Mouse (Mus musculus): ENCODE data around the gene Adck2. TPM values are rescaled to one million over a fixed set of nuclear protein-coding genes. Genes with fewer than 3 reads are reported as not detected.

The Adck2 gene
- polyA plus RNA-seq, 1 experiment from 2014 or later = 20.6 TPM

GRCm38 (mm10) chr6:39538227-39538626, 35.4 kb upstream of the Adck2 start:
- no peak overlapping the region for H3K9ac ChIP-seq (ENCODE audit: low read depth, low read length)
- H3K4me1 ChIP-seq (replicated peaks; ENCODE audit: control insufficient read depth, insufficient read depth, low read length) = peaks cover 19% of the 10 kb centered on the region
- no peak overlapping the region for H3K4me3 ChIP-seq (ENCODE audit: low read depth, low read length)
- H3K4me2 ChIP-seq = no peak overlapping the region; the same call in 1 of the 2 replicates
- no peaks in the 10 kb centered on the region for H3K9me3 ChIP-seq (ENCODE audit: control insufficient read depth, low read length)
- H3K27ac ChIP-seq (ENCODE audit: low read depth, low read length) = no peak overlapping the region
- DNase-seq (ENCODE audit: low spot score) = no peak
- no peaks in the 10 kb centered on the region for H3K27me3 ChIP-seq (replicated peaks; ENCODE audit: control insufficient read depth, insufficient read depth, low read length)
- H3K36me3 ChIP-seq (ENCODE audit: control insufficient read depth, insufficient read depth, low read length) = no peaks in the 10 kb centered on the region
- WGBS = 42% methylated on average over 8 of the region's 8 CpGs
- ATAC-seq (replicated peaks; ENCODE audit: low FRiP score) = no peak

GRCm38 (mm10) chr6:39539679-39540155, 34.0 kb upstream of the Adck2 start:
- 16% methylated on average over 7 of the region's 7 CpGs for WGBS
- Histone ChIP-seq H3K4me2 (peak overlapping the region; percentile 42), H3K27me3 (replicated peaks; ENCODE audit: control insufficient read depth, insufficient read depth, low read length) (no peaks in the 10 kb centered on the region), H3K27ac (ENCODE audit: low read depth, low read length) (0 out of 2 replicates have a peak overlapping the region, but pooled peaks have one; percentile 44), H3K4me3 (ENCODE audit: low read depth, low read length) (no peak overlapping the region), H3K9me3 (ENCODE audit: control insufficient read depth, low read length) (no peaks in the 10 kb centered on the region), H3K9ac (ENCODE audit: low read depth, low read length) (no peak overlapping the region), H3K4me1 (replicated peaks; ENCODE audit: control insufficient read depth, insufficient read depth, low read length) (peaks cover 19% of the 10 kb centered on the region), H3K36me3 (ENCODE audit: control insufficient read depth, insufficient read depth, low read length) (no peaks in the 10 kb centered on the region)
- ATAC-seq (replicated peaks; ENCODE audit: low FRiP score) (peak; percentile 62), DNase-seq (ENCODE audit: low spot score) (no peak)

DNA sequence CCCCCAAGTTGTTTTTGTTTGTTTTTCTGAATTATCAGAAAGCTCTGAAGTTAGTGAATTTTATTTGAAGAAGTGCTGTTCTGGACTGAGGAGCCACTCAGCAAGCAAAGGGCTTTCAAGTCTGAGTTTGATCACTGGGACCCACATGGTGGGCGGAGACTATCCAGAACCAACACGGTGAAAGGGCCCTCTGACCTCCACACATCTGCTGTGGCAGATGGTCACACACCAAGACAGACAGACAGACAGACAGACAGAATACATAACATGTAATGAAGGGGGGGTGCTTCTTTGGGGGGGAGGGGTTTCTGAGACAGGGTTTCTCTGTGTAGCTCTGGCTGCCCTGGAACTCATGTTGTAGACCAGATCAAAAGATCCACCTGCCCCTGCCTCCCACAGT, 33.1 kb upstream of the Adck2 start:
- no peak overlapping the region; the same call in 1 of the 2 replicates for H3K4me2 ChIP-seq
- 33% methylated on average over 2 of the region's 2 CpGs for WGBS
- ATAC-seq (replicated peaks; ENCODE audit: low FRiP score) = no peak

GRCm38 (mm10) chr6:39542631-39543597, 30.8 kb upstream of the Adck2 start:
- ATAC-seq (replicated peaks; ENCODE audit: low FRiP score) = peak; percentile 72
- Histone ChIP-seq H3K4me2 (peak overlapping the region; percentile 30; the same call in 1 of the 2 replicates), H3K4me3 (ENCODE audit: low read depth, low read length) (no peak overlapping the region), H3K9ac (ENCODE audit: low read depth, low read length) (no peak overlapping the region), H3K9me3 (ENCODE audit: control insufficient read depth, low read length) (no peaks in the 10 kb centered on the region), H3K4me1 (replicated peaks; ENCODE audit: control insufficient read depth, insufficient read depth, low read length) (peaks cover 19% of the 10 kb centered on the region), H3K27ac (ENCODE audit: low read depth, low read length) (peak overlapping the region; percentile 51), H3K27me3 (replicated peaks; ENCODE audit: control insufficient read depth, insufficient read depth, low read length) (no peaks in the 10 kb centered on the region), H3K36me3 (ENCODE audit: control insufficient read depth, insufficient read depth, low read length) (no peaks in the 10 kb centered on the region)
- 40% methylated on average over 15 of the region's 15 CpGs for WGBS
- peak; percentile 57 for DNase-seq (ENCODE audit: low spot score)

More for the DNA sequence above, 33.1 kb upstream of the Adck2 start:
- no peak overlapping the region; the same call in 1 of the 2 replicates for H3K27ac ChIP-seq (ENCODE audit: low read depth, low read length)
- DNase-seq (ENCODE audit: low spot score) = no peak
- no peak overlapping the region for H3K9ac ChIP-seq (ENCODE audit: low read depth, low read length)
- peaks cover 19% of the 10 kb centered on the region for H3K4me1 ChIP-seq (replicated peaks; ENCODE audit: control insufficient read depth, insufficient read depth, low read length)
- H3K27me3 ChIP-seq (replicated peaks; ENCODE audit: control insufficient read depth, insufficient read depth, low read length) = no peaks in the 10 kb centered on the region
- no peaks in the 10 kb centered on the region for H3K36me3 ChIP-seq (ENCODE audit: control insufficient read depth, insufficient read depth, low read length)
- H3K9me3 ChIP-seq (ENCODE audit: control insufficient read depth, low read length) = no peaks in the 10 kb centered on the region
- no peak overlapping the region for H3K4me3 ChIP-seq (ENCODE audit: low read depth, low read length)

DNA sequence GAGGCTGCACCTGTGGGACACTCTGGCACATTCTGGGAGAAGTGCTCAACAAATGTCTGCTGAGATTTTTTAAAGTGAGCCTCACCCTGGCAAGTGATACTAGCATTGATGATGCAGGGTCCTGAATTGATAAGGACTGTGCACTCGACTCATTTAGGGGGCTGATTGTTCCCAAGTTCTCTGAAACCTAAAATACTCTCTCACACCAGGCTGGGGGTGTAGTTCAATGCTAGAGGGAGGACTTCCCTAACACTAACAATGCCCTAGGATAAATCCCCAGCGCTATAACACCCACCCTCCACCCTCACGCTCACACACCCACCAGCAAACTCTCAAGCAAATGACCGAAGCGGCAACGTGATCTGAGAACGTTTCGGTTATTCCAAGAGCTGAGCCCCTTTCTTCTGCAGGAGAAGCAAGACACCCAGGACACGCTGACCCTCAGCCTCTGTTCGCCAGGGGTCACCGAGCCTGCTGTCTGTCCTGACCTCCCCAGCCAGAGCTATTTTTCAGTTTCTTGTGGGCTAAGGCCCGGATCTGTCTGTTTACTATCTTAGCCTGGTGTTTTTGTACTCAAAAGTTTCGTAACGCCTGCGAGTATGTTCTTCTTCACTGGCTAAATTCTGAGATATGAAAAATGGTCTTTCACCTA, 29.8 kb upstream of the Adck2 start:
- no peaks in the 10 kb centered on the region for H3K36me3 ChIP-seq (ENCODE audit: control insufficient read depth, insufficient read depth, low read length)
- 60% methylated on average over 15 of the region's 15 CpGs for WGBS
- no peak overlapping the region for H3K4me3 ChIP-seq (ENCODE audit: low read depth, low read length)
- ATAC-seq (replicated peaks; ENCODE audit: low FRiP score) (no peak), DNase-seq (ENCODE audit: low spot score) (no peak)
- peaks cover 12% of the 10 kb centered on the region for H3K4me1 ChIP-seq (replicated peaks; ENCODE audit: control insufficient read depth, insufficient read depth, low read length)
- H3K9me3 ChIP-seq (ENCODE audit: control insufficient read depth, low read length) = no peaks in the 10 kb centered on the region
- no peaks in the 10 kb centered on the region for H3K27me3 ChIP-seq (replicated peaks; ENCODE audit: control insufficient read depth, insufficient read depth, low read length)
- no peak overlapping the region for H3K9ac ChIP-seq (ENCODE audit: low read depth, low read length)
- no peak overlapping the region for H3K4me2 ChIP-seq
- peak overlapping the region; percentile 51 for H3K27ac ChIP-seq (ENCODE audit: low read depth, low read length)

GRCm38 (mm10) chr6:39545474-39545873, 28.2 kb upstream of the Adck2 start:
- no peaks in the 10 kb centered on the region for H3K36me3 ChIP-seq (ENCODE audit: control insufficient read depth, insufficient read depth, low read length)

GRCm38 (mm10) chr6:39548030-39548429, 25.6 kb upstream of the Adck2 start:
- WGBS = 73% methylated on average over 5 of the region's 5 CpGs
- no peak overlapping the region for H3K4me2 ChIP-seq
- H3K27ac ChIP-seq (ENCODE audit: low read depth, low read length) = no peak overlapping the region
- no peak overlapping the region for H3K9ac ChIP-seq (ENCODE audit: low read depth, low read length)
- ATAC-seq (replicated peaks; ENCODE audit: low FRiP score) = no peak
- H3K4me3 ChIP-seq (ENCODE audit: low read depth, low read length) = no peak overlapping the region
- no peaks in the 10 kb centered on the region for H3K36me3 ChIP-seq (ENCODE audit: control insufficient read depth, insufficient read depth, low read length)
- no peak for DNase-seq (ENCODE audit: low spot score)
- no peaks in the 10 kb centered on the region for H3K9me3 ChIP-seq (ENCODE audit: control insufficient read depth, low read length)
- H3K4me1 ChIP-seq (replicated peaks; ENCODE audit: control insufficient read depth, insufficient read depth, low read length) = peaks cover under 1% of the 10 kb centered on the region
- no peaks in the 10 kb centered on the region for H3K27me3 ChIP-seq (replicated peaks; ENCODE audit: control insufficient read depth, insufficient read depth, low read length)

More at GRCm38 (mm10) chr6:39545474-39545873, 28.2 kb upstream of the Adck2 start:
- ATAC-seq (replicated peaks; ENCODE audit: low FRiP score) (no peak), DNase-seq (ENCODE audit: low spot score) (no peak)
- Histone ChIP-seq H3K27ac (ENCODE audit: low read depth, low read length) (no peak overlapping the region), H3K4me2 (no peak overlapping the region), H3K9me3 (ENCODE audit: control insufficient read depth, low read length) (no peaks in the 10 kb centered on the region), H3K27me3 (replicated peaks; ENCODE audit: control insufficient read depth, insufficient read depth, low read length) (no peaks in the 10 kb centered on the region), H3K9ac (ENCODE audit: low read depth, low read length) (no peak overlapping the region), H3K4me1 (replicated peaks; ENCODE audit: control insufficient read depth, insufficient read depth, low read length) (peaks cover 7% of the 10 kb centered on the region), H3K4me3 (ENCODE audit: low read depth, low read length) (no peak overlapping the region)
- 85% methylated on average over 7 of the region's 7 CpGs for WGBS

DNA sequence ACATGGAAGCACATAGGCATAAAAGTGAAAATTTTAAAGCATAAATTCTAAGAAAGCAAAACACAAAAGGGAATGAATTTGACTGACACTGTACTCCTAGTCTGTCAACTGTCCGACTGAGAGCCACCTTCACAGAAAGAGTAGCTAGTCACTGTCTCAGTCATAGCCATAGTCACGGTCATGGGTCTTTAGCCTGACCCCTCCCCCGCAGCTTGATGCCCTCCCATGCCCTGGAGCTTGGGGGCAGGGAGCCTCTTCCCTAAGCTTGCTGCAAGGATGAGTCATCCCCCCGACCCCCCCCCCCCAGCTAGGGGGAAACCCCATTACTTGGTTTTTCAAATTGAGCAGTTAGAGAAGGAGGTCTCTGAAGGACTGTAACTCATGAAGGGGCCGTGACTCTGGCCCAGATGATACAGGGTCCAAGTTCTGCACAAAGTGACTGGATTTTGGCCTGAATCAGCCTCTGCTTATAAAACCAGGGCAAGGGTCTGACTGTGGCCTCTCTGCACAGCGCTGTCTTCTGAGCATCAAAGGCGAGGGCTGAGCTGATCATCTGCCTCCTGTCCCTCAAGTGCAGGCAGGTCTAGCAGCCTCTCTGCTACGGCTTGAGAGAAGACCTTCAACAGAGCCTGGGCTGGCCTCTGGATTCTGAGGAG, 21.6 kb upstream of the Adck2 start:
- ATAC-seq (replicated peaks; ENCODE audit: low FRiP score) = no peak
- no peak for DNase-seq (ENCODE audit: low spot score)
- 45% methylated on average over 8 of the region's 8 CpGs for WGBS
- Histone ChIP-seq H3K4me3 (ENCODE audit: low read depth, low read length) (no peak overlapping the region), H3K4me1 (replicated peaks; ENCODE audit: control insufficient read depth, insufficient read depth, low read length) (no peaks in the 10 kb centered on the region; the same call in none of the 2 replicates), H3K27me3 (replicated peaks; ENCODE audit: control insufficient read depth, insufficient read depth, low read length) (peaks cover 15% of the 10 kb centered on the region), H3K27ac (ENCODE audit: low read depth, low read length) (no peak overlapping the region), H3K9ac (ENCODE audit: low read depth, low read length) (no peak overlapping the region), H3K36me3 (ENCODE audit: control insufficient read depth, insufficient read depth, low read length) (no peaks in the 10 kb centered on the region; the same call in 1 of the 2 replicates), H3K4me2 (no peak overlapping the region), H3K9me3 (ENCODE audit: control insufficient read depth, low read length) (no peaks in the 10 kb centered on the region)

Measured in liver, embryonic 11.5 days (tissue).